Mouse (Mus musculus) heart, adult 18-20 months (tissue): ENCODE measurements around the gene Fam234b. TPM values are rescaled to one million over a fixed set of nuclear protein-coding genes. Genes with fewer than 3 reads are reported as not detected.

ENCODE experiments used
- DNase-seq, 2 experiments: peaks; one replicate each; pipeline ENCODE4 v3.0.0; 2021 to 2022; ENCODE audit warnings: mixed read lengths in 1 of 2
- total RNA-seq, 2 experiments: library from RNA; stranded (reverse); gene quantifications; 2 replicates each; pipeline ENCODE4 v1.2.3; 2021

The Fam234b gene
- total RNA-seq, 2 experiments from 2014 or later: 7.7 to 9.0 TPM

DNA sequence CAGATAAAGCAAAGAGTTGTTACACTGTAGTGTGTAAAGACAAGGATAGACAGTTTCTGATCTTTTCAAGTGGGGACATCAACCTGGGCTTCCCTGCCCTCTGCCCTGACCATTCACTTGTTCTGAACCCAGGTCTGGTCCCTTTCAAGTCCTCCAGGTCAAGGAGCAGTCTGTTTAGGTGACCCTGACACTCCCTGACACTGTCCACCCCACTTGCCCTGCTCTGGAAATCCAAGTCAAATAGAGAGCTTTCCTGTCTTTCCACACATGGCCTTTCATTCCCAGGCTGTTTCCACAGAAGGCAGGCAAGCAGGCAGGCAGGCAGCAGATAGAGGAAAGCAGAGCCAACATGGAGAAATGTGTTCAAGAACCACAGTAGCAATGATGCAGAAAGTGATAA is 70.6 kb downstream of the Fam234b start:
- peak in 1 of 2 experiments; percentile 25 for DNase-seq

DNA sequence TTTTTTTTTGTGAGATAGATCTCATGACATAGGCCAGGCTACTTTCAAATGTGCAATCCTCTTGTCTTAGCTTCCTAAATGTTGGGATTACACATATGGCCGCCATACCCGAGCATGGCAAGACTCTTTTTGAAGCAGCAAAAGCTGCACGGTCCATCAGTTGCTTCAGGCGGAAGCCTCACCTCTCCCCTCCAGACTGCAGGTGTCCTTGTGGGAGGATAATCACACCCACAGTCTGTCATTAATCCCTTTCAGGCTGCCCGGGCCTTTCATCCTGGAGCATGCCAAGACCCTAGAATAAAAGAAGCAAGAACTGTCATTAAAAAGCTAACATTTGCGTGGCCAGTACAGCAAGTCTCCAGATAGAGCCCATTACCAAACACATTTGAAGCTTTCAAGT is 71.8 kb downstream of the Fam234b start:
- no peak for DNase-seq

DNA sequence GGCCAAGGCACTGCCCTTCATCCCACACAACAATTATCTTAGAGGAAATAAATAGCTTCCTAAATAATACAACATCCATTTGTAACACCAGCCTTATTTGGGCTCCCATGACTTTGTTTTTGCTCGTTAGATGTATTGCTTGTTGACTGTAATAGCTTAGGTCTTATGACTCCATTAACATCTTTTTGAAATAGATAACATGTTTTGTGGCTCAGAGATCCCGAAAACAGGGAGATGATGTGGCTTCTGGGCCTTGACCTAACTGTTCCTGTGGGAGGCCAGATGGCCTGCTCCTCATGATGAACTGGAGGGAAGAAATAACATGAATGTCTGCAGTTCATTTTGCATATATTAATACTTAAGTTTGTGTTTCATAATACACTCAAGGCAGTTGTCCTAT is 74.0 kb downstream of the Fam234b start:
- DNase-seq: no peak

DNA sequence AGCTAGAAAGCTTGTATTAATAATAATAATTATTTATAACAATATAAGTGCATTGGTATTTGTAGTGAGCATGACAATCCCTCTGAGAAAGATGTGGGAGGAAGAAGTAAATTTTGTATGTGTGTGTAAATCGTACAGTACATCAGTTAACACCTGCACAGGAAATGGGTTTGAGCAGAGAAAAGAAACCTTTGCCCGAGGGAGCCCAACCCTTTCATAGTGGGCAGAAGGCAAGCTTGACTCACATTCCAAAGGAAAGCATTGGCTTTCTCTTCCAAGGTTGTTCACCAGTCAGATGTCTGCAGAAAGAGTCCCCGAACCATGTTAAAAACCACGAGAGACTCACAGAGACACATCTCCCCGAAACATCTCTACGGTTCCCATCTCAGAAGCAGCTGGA is 75.3 kb downstream of the Fam234b start:
- DNase-seq: no peak

DNA sequence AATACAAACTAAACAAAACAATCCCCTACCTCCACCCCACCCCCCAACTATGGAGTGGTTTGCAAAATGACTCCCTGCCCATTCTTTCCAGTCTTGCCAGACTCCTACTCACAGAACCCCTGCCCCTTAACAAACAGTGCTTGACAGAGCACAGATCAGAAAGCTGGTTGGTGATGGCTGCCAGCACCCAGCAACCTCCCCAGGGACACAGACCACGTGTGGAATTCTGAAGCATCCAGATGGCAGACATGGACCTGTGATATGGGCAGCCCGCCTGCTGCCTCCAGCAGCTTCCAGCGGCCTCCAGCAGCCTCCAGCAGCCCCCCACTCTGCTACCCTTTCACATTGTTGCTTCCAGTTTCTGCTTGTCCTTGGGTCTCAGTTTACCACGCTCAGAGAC is 77.5 kb downstream of the Fam234b start:
- DNase-seq: no peak

DNA sequence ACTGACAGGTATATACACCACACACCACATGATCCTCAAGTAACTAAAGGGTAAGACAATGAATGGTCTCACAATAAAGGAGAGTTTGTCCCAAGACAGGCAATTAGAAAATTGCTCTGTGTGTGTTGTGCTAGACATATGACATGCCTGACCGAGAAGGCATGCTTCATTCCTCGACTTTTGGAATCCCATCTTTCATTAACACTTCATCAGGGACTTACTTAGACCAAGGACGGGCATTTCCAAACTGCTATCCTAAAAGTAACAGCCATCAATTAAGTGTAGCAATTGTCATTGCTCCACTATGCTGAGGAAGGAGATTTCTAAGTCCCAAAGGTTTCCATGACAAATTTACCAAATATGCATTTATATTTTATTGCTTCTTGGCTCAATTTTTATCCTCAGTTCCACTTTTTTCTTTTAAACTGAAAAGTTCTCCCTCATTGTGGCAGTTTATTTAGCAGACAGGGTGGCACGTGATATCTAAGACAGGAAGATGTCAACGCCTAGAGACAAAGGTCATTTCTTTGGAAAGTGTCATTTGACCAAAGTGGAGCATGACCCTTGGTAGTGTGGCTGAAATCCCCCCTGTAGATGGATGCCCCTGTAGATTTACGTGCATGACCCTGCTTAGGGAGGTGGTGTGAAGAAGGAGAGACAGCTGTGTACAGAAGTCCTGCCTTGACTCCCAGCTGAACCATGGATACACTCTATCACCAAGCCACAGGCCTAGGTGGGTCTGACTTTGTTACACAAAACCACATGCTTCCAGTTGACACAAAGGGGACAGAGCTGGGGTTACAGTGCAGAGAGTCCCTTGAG is 78.9 kb downstream of the Fam234b start:
- no peak for DNase-seq

DNA sequence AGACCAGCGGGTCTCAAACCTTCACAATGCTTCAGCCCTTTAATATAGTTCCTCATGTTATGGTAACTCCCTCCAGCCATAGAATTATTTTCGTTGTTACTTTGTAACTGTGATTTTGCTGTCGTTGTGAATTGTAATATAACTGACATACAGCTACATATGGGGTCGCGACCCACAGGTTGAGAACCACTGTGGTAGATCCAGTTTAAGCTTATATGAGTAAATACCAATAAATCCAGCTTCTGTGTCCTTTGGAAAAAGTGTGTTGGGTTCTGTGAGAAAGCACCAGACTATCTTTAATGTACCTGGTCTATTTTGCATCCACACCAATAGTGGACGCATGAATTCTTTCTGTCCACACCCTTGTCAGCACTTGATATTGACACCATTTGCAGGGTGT is 80.5 kb downstream of the Fam234b start:
- DNase-seq: no peak

DNA sequence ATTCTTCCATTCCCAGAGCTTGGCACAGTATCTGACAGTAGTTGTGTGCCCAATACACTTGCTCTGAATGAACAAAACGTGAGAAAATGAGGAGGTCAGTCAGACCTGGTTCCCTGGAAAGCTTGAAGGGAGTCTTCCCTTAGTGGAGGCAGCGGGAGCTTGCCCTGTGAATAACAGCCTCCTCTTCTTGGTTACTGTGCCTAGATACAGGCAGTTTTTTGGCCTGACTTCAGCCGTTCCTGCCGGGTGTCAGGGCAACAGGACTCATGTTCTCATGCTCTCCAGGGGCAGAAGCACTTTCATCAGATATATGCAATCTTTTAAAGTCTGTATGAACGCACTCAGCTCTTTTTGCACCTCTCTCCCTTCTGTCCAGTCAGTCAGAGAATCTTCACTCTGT is 81.5 kb downstream of the Fam234b start:
- DNase-seq: no peak

DNA sequence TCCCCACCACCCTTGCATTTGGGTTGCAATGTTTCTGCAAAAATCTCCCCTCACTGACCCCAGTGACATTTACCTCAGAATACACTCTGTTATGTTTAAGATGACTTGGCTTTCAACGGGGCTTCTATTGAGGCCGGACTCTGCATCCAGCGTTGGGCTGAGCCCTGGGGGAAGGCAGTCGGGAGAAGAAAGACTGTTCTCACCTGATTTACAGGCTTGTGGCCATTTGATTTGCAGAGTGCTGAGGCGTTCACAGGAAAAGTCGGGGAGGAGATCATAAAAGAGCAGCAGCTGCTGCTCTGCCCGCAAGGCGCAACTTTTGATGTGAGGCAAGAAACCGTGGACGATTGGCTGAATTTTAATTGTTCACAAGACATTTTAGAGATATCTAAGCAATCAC is 82.1 kb downstream of the Fam234b start:
- DNase-seq: no peak

DNA sequence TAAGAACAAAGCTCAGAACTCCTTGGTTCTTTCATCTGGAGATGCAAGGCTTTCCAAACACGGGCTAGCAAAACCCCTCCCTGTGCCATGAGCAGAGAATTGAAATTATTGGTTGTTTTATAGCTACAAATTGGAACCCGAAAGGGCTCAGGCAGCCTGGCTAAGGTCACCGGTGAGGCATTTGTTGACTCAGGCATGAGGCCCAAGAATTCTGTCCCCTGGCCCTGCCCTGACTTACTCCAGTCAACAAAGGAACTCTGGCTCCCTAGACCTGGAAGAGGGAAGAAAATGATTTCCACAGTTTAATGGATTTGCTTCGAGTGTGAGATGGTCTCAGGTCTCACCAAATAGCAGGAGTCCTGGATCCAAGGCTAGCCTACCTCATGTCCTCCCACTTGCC is 94.6 kb downstream of the Fam234b start:
- peak in 1 of 2 experiments; percentile 36 for DNase-seq

DNA sequence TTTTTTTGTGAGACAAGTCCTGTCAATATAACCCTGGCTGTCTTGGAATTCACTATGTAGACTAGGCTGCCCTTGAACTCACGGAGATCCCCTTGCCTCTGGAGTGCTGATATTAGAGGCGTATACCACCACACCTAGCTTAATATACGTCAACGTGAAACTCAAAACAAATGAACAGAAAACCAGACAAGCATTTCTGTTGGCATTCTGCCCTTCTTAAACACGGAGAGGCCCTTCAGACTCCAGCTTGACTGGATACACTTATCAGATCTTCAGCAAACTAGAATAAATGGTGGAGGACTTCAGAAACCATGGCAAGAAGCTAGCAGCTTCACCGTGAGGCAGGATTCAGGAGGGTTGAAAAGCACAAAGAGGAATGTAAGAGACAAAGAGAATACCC is 96.4 kb downstream of the Fam234b start:
- DNase-seq: no peak

Other genes with a start within 250 kb of the Fam234b start
- 1 to 10 TPM; 5.7 to 9.3 TPM for gene Apold1, start 216.3 kb upstream of the Fam234b start, total RNA-seq
- gene Ddx47, start 186.4 kb upstream of the Fam234b start, total RNA-seq: 10 to 100 TPM; 38.9 to 39.8 TPM
- gene Gprc5a, start 132.3 kb upstream of the Fam234b start, total RNA-seq: 1 to 10 TPM; 2.6 to 3.8 TPM
- not detected for gene Gprc5d, start 79.7 kb upstream of the Fam234b start, total RNA-seq
- 10 to 100 TPM; 64.7 to 68.9 TPM for gene Hebp1, start within 50 bp of the Fam234b start, total RNA-seq
- gene Gsg1, start 56.4 kb downstream of the Fam234b start, total RNA-seq: under 1 TPM; 0.44 to 0.65 TPM
- not detected for gene Pbp2, start 112.4 kb downstream of the Fam234b start, total RNA-seq
- 10 to 100 TPM; 39.9 to 43.1 TPM for gene Emp1, start 164.6 kb downstream of the Fam234b start, total RNA-seq